Mouse (Mus musculus): ENCODE results near the gene Fmo4.

- TF ChIP-seq CTCF (IDR thresholded peaks at IDR 0.05; ENCODE audit: extremely low read depth, insufficient read depth, low read length) (no peak), POLR2A (IDR thresholded peaks at IDR 0.05; ENCODE audit: extremely low read depth, insufficient read depth, low read length) (no peak)
Measured at GRCm38 (mm10) chr1:162785222-162785621, 28.6 kb downstream of the Fmo4 start.

All from cortical plate, adult 2 months (tissue).